Mouse (Mus musculus): Measurements from ENCODE around the gene Gm10188. TPM values are rescaled to one million over a fixed set of nuclear protein-coding genes. Genes with fewer than 3 reads are reported as not detected.

The Gm10188 gene
- polyA plus RNA-seq, 1 experiment from 2014 or later = not detected

DNA sequence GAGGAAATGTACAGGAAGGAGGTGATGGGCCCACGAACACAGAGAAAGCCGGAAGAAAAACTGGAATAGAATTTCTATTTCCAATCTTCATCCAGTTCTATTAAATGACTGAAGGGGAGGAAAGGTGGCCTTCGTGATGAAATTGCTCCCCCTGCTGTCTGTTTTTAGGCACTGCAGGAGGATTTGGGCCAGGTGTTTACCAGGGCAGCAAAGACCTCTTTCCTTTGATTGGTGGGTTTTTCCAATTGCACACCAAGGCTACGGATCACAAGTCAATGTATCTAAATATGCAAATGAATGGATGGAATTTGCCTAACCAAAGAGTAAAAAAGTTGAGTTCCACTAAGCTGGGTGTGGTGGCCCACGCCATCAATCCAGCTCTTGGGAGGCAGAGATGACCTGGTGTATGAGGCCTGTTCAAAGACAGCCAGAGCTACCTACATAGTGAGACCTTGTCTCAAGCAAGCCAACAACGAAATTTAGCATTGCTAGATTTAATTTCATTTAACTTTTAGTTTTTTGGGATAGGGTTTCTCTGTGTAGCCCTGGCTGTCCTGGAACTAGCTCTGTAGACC is 8.1 kb upstream of the Gm10188 start:
- Histone ChIP-seq H3K36me3 (ENCODE audit: control insufficient read depth, insufficient read depth, low read length) (no peaks in the 10 kb centered on the region), H3K9me3 (ENCODE audit: control insufficient read depth, low read length) (no peaks in the 10 kb centered on the region), H3K27ac (ENCODE audit: low read depth, low read length) (no peak overlapping the region), H3K9ac (ENCODE audit: low read length) (no peak overlapping the region), H3K27me3 (ENCODE audit: control insufficient read depth, insufficient read depth, low read length) (no peaks in the 10 kb centered on the region), H3K4me3 (ENCODE audit: low read depth, low read length) (no peak overlapping the region), H3K4me2 (ENCODE audit: low read depth) (no peak overlapping the region), H3K4me1 (ENCODE audit: control insufficient read depth, insufficient read depth, low read length) (no peaks in the 10 kb centered on the region)
- WGBS = 23% methylated on average over 6 of the region's 6 CpGs
- ATAC-seq (ENCODE audit: insufficient read depth, low FRiP score, low TSS enrichment) (no peak), DNase-seq (ENCODE audit: low spot score) (peak; percentile 72)

DNA sequence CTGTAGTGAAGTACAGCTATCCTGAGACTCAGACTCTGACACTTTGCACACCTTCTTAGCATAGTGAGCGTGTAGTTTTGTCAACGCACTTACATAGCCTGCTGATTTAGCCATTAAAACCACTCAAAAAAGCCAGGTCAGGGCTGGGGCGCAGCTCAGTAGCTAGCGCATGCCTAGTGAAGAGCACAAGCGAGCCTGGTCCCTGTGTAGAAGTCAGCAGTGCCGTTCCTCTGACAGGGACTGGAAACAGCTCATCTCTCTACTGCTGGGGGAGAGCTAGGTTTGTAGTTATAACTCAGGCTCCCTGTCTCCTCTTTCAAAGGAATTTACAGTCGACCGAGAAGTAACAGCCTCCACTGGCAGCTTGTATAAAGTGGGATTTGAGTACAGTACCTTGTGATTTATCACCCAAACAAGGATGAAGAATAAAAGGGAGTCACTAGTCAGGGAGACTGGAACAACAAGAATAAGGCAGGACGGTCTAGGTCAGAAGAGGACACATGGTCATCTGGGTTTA is 5.2 kb upstream of the Gm10188 start:
- H3K4me2 ChIP-seq (ENCODE audit: low read depth) = no peak overlapping the region
- H3K27me3 ChIP-seq (ENCODE audit: control insufficient read depth, insufficient read depth, low read length) = no peaks in the 10 kb centered on the region
- DNase-seq (ENCODE audit: low spot score) (no peak), ATAC-seq (ENCODE audit: insufficient read depth, low FRiP score, low TSS enrichment) (no peak)
- H3K4me1 ChIP-seq (ENCODE audit: control insufficient read depth, insufficient read depth, low read length) = no peaks in the 10 kb centered on the region
- no peak overlapping the region for H3K9ac ChIP-seq (ENCODE audit: low read length)
- H3K4me3 ChIP-seq (ENCODE audit: low read depth, low read length) = no peak overlapping the region
- no peaks in the 10 kb centered on the region for H3K9me3 ChIP-seq (ENCODE audit: control insufficient read depth, low read length)
- H3K36me3 ChIP-seq (ENCODE audit: control insufficient read depth, insufficient read depth, low read length) = no peaks in the 10 kb centered on the region
- 52% methylated on average over 9 of the region's 9 CpGs for WGBS
- no peak overlapping the region for H3K27ac ChIP-seq (ENCODE audit: low read depth, low read length)

DNA sequence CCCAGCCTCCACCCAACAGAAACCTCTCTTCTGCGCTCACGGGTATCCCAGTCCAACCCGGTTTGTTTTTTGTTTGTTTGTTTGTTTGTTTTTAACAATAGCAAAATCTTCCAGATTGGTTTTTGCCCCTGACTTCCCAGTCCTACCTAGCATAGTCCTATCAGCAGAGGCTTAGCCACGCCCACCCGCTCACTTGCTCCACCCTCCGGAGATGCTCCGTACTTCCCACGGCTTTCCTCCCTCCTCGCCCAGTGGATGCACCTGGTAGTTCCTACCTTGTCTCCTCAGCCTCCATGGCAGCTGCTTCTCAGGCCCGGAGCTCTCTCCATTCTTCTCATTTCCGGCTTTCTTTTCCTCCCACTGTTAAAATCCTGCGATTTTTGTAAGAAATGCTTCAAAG is 4.0 kb upstream of the Gm10188 start:
- WGBS = 24% methylated on average over 12 of the region's 12 CpGs
- ATAC-seq (ENCODE audit: insufficient read depth, low FRiP score, low TSS enrichment) = no peak

DNA sequence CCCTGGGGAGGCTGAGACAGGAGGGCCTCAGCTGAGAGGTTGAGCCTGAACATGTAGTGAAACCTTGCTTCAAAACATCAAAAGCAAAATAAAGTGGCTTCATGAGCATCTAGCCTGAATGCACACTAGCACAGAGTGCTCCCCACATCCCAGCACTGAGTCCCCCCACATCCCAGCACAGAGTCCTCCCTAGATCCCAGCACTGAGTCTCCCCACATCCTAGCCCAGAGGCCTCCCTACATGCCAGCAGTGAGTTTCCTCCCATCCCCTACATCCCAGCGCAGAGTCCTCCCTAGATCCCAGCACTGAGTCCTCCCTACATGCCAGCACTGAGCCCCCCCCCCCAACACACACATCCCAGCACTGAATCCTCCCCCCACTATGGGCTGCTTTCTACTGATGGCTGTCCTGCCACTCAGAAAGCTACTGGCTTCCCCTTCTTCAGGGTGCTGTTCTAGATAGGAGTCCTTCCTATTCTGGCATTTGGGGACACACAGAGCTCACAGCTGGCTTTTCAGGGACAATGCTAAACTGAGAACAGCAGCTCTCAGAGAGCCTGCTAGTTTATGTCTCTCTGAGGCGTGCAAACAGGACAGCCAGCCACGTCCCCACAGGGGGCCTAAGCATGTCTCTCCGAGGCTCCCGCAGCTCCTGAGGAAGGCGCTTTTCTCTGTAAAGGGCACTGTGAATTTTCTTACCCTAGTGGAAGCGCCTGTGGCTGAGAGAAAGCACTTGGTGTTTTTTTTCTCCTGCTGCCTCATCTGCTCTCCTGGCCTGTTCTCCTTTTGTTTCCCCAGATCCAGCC is 2.1 kb upstream of the Gm10188 start:
- H3K4me3 ChIP-seq (ENCODE audit: low read depth, low read length) = no peak overlapping the region
- ATAC-seq (ENCODE audit: insufficient read depth, low FRiP score, low TSS enrichment) (no peak), DNase-seq (ENCODE audit: low spot score) (no peak)
- WGBS = 26% methylated on average over 7 of the region's 7 CpGs
- H3K4me1 ChIP-seq (ENCODE audit: control insufficient read depth, insufficient read depth, low read length) = no peaks in the 10 kb centered on the region
- H3K9ac ChIP-seq (ENCODE audit: low read length) = no peak overlapping the region
- no peaks in the 10 kb centered on the region for H3K36me3 ChIP-seq (ENCODE audit: control insufficient read depth, insufficient read depth, low read length)
- H3K27ac ChIP-seq (ENCODE audit: low read depth, low read length) = no peak overlapping the region
- no peaks in the 10 kb centered on the region for H3K9me3 ChIP-seq (ENCODE audit: control insufficient read depth, low read length)
- no peak overlapping the region for H3K4me2 ChIP-seq (ENCODE audit: low read depth)
- H3K27me3 ChIP-seq (ENCODE audit: control insufficient read depth, insufficient read depth, low read length) = no peaks in the 10 kb centered on the region

More for the DNA sequence above, 4.0 kb upstream of the Gm10188 start:
- DNase-seq (ENCODE audit: low spot score) = peak; percentile 65
- Histone ChIP-seq H3K27ac (ENCODE audit: low read depth, low read length) (no peak overlapping the region), H3K27me3 (ENCODE audit: control insufficient read depth, insufficient read depth, low read length) (no peaks in the 10 kb centered on the region), H3K36me3 (ENCODE audit: control insufficient read depth, insufficient read depth, low read length) (no peaks in the 10 kb centered on the region), H3K4me2 (ENCODE audit: low read depth) (no peak overlapping the region), H3K9ac (ENCODE audit: low read length) (no peak overlapping the region), H3K4me1 (ENCODE audit: control insufficient read depth, insufficient read depth, low read length) (no peaks in the 10 kb centered on the region), H3K9me3 (ENCODE audit: control insufficient read depth, low read length) (no peaks in the 10 kb centered on the region), H3K4me3 (ENCODE audit: low read depth, low read length) (no peak overlapping the region)

DNA sequence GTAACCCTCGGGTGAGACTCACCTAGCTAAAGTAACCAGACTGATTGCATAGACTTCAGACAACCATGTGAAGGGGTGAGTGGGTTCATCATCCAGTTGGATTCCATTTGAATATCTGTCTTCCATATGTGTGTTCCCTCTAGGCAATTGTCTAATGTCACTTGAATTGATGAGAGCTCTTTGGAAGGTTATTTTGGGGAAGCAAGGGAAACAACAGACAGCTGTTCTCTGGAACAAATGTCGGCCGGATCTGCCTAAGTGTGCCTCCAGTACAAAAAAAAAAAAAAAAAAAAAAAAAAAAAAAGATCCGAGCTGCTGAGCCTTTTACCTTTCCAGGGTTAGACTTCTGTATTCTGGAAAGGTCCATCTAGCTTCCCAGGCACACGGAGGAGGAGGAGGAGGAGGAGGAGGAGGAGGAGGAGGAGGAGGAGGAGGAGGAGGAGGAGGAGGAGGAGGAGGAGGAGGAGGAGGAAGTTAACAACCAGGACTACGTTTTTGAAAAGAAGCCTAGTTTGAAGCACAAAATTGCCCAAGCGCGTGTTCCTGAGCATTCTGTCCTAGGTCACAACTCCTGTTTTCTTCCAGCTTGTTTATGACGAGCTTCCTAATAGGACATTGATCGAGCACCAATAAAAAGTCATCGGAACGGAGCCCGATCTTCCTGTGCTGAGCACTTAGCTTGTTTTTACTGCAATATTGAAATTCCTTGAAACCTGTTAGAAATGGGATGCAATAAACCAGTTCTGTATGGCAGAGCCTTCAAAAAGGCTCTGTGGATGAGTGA is 3.1 kb downstream of the Gm10188 start:
- H3K27ac ChIP-seq (ENCODE audit: low read depth, low read length) = no peak overlapping the region
- ATAC-seq (ENCODE audit: insufficient read depth, low FRiP score, low TSS enrichment) (no peak), DNase-seq (ENCODE audit: low spot score) (no peak)
- no peak overlapping the region for H3K4me3 ChIP-seq (ENCODE audit: low read depth, low read length)
- no peak overlapping the region for H3K4me2 ChIP-seq (ENCODE audit: low read depth)
- H3K27me3 ChIP-seq (ENCODE audit: control insufficient read depth, insufficient read depth, low read length) = no peaks in the 10 kb centered on the region
- no peaks in the 10 kb centered on the region for H3K9me3 ChIP-seq (ENCODE audit: control insufficient read depth, low read length)
- WGBS = 73% methylated on average over 12 of the region's 13 CpGs
- peaks cover 6% of the 10 kb centered on the region for H3K4me1 ChIP-seq (ENCODE audit: control insufficient read depth, insufficient read depth, low read length)
- H3K9ac ChIP-seq (ENCODE audit: low read length) = no peak overlapping the region
- H3K36me3 ChIP-seq (ENCODE audit: control insufficient read depth, insufficient read depth, low read length) = no peaks in the 10 kb centered on the region

DNA sequence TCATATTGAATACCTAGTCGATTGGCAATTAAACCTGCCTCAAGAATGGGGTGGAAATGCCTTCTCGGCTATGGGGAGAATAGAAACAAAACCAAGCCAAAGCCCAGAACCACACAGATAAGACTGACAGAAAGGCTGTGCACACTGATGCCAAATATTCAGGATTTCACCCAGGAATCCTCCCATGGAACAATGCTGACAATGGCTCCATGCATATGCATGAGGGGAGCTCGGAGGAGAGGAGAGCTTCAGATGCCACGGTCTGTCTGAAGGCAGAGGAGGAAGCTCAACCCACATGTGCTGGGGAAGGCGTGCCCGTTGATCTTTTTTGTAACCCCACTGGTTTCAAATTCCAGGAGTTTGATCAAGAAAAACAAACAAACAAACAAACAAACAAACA is 7.4 kb downstream of the Gm10188 start:
- H3K27ac ChIP-seq (ENCODE audit: low read depth, low read length) = no peak overlapping the region
- no peak overlapping the region for H3K4me3 ChIP-seq (ENCODE audit: low read depth, low read length)
- no peaks in the 10 kb centered on the region for H3K36me3 ChIP-seq (ENCODE audit: control insufficient read depth, insufficient read depth, low read length)
- H3K4me2 ChIP-seq (ENCODE audit: low read depth) = no peak overlapping the region
- WGBS = 38% methylated on average over 6 of the region's 6 CpGs
- no peaks in the 10 kb centered on the region for H3K27me3 ChIP-seq (ENCODE audit: control insufficient read depth, insufficient read depth, low read length)
- H3K4me1 ChIP-seq (ENCODE audit: control insufficient read depth, insufficient read depth, low read length) = peaks cover 6% of the 10 kb centered on the region
- no peaks in the 10 kb centered on the region for H3K9me3 ChIP-seq (ENCODE audit: control insufficient read depth, low read length)
- no peak overlapping the region for H3K9ac ChIP-seq (ENCODE audit: low read length)
- DNase-seq (ENCODE audit: low spot score) (no peak), ATAC-seq (ENCODE audit: insufficient read depth, low FRiP score, low TSS enrichment) (peak; percentile 55; the same call in 1 of the 2 replicates)

DNA sequence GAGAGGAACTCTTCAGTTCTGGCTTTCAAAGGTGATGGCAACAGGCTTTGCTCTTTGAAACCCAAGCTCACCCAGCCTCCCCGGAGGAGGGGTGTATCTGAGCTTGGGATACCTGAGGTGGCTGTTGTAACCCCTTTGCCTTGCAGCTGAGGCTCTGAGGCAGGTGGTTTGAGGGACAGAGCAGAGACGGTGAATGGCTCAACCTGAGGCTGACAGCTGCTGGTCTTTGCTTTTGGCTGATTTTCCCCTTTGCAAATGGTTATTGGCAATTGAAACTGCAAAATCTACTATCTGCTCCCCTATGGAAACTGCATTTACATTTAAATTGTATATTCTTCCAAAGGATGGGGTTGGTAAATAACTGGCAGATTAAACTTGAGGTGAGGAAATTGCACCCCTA is 7.9 kb downstream of the Gm10188 start:
- Histone ChIP-seq H3K36me3 (ENCODE audit: control insufficient read depth, insufficient read depth, low read length) (no peaks in the 10 kb centered on the region), H3K4me3 (ENCODE audit: low read depth, low read length) (no peak overlapping the region), H3K9ac (ENCODE audit: low read length) (no peak overlapping the region), H3K27ac (ENCODE audit: low read depth, low read length) (no peak overlapping the region), H3K9me3 (ENCODE audit: control insufficient read depth, low read length) (no peaks in the 10 kb centered on the region), H3K27me3 (ENCODE audit: control insufficient read depth, insufficient read depth, low read length) (no peaks in the 10 kb centered on the region), H3K4me1 (ENCODE audit: control insufficient read depth, insufficient read depth, low read length) (peaks cover 6% of the 10 kb centered on the region), H3K4me2 (ENCODE audit: low read depth) (no peak overlapping the region)
- no peak for ATAC-seq (ENCODE audit: insufficient read depth, low FRiP score, low TSS enrichment)
- 45% methylated on average over 2 of the region's 2 CpGs for WGBS
- no peak for DNase-seq (ENCODE audit: low spot score)

DNA sequence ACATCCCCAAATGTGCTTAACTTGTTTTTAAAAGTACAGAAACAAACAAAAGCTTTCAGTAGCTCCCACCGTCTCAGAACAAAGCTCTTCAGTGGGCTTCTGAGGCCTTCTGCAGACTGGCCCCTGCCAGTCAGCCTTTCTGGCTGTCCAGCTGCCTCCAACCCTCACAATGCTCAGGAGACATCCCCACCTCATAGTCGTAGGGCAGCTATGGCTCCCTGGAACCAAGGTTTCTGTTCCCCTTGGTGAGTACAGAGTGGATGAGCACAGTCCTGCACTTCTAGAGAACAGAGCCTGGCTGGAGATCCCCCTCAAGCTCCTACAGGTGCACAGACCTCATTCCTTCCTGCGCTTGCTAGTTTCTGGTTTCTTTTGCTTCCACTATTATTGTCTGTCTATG is 13.3 kb downstream of the Gm10188 start:
- Histone ChIP-seq H3K4me2 (ENCODE audit: low read depth) (no peak overlapping the region), H3K4me1 (ENCODE audit: control insufficient read depth, insufficient read depth, low read length) (peaks cover 10% of the 10 kb centered on the region), H3K9me3 (ENCODE audit: control insufficient read depth, low read length) (no peaks in the 10 kb centered on the region), H3K36me3 (ENCODE audit: control insufficient read depth, insufficient read depth, low read length) (no peaks in the 10 kb centered on the region), H3K9ac (ENCODE audit: low read length) (no peak overlapping the region), H3K27me3 (ENCODE audit: control insufficient read depth, insufficient read depth, low read length) (no peaks in the 10 kb centered on the region), H3K4me3 (ENCODE audit: low read depth, low read length) (no peak overlapping the region), H3K27ac (ENCODE audit: low read depth, low read length) (no peak overlapping the region)
- no peak for DNase-seq (ENCODE audit: low spot score)
- no peak for ATAC-seq (ENCODE audit: insufficient read depth, low FRiP score, low TSS enrichment)
- WGBS = 57% methylated on average over 3 of the region's 3 CpGs
